Mouse (Mus musculus): ENCODE results near the gene Timm13. TPM values are rescaled to one million over a fixed set of nuclear protein-coding genes. Genes with fewer than 3 reads are reported as not detected.
A peak's percentile ranks its signal among the peaks of the same experiment; 100 is the strongest.

Timm13 gene
- 391 and 501 TPM in 2 replicates for polyA plus RNA-seq (2014; fragmentation: Nextera tagmentation; extraction: Ambion mirVana)

- Histone ChIP-seq H3K9ac (ENCODE audit: low read depth, low read length) (peak within 1 kb of the TSS; percentile 79), H3K27ac (ENCODE audit: low read depth, low read length) (peak within 1 kb of the TSS; percentile 84), H3K27me3 (ENCODE audit: control insufficient read depth, insufficient read depth, low read length) (no peaks in the 10 kb centered on the region), H3K4me2 (replicated peaks; ENCODE audit: low read depth, low read length) (peak within 1 kb of the TSS; percentile 75), H3K4me1 (ENCODE audit: control insufficient read depth, insufficient read depth, low read length) (peaks cover 9% of the 10 kb centered on the region), H3K9me3 (ENCODE audit: control insufficient read depth, low read length) (no peaks in the 10 kb centered on the region), H3K36me3 (ENCODE audit: control insufficient read depth, insufficient read depth, low read length) (peaks cover 49% of the 10 kb centered on the region), H3K4me3 (ENCODE audit: low read length) (peak within 1 kb of the TSS; percentile 83)
- ATAC-seq (ENCODE audit: low FRiP score, low TSS enrichment) = peak; percentile 94
- WGBS = under 1% methylated on average over 72 of the region's 72 CpGs
Measured at GRCm38 (mm10) chr10:80900318-80901247, at the start of gene Timm13. Timm13 (minus strand) TSS chr10:80900969.

GRCm38 (mm10) chr10:80950314-80950713 lies 49.5 kb upstream of the Timm13 start:
- peaks cover 19% of the 10 kb centered on the region for H3K4me1 ChIP-seq (ENCODE audit: control insufficient read depth, insufficient read depth, low read length)
- WGBS = 29% methylated on average over 5 of the region's 5 CpGs

GRCm38 (mm10) chr10:80949081-80949480 lies 48.3 kb upstream of the Timm13 start:
- no peak overlapping the region for H3K4me3 ChIP-seq (ENCODE audit: low read length)
- no peaks in the 10 kb centered on the region for H3K9me3 ChIP-seq (ENCODE audit: control insufficient read depth, low read length)
- no peaks in the 10 kb centered on the region for H3K36me3 ChIP-seq (ENCODE audit: control insufficient read depth, insufficient read depth, low read length)
- H3K27ac ChIP-seq (ENCODE audit: low read depth, low read length) = no peak overlapping the region
- peaks cover 15% of the 10 kb centered on the region; the same call in 1 of the 2 replicates for H3K4me1 ChIP-seq (ENCODE audit: control insufficient read depth, insufficient read depth, low read length)
- H3K27me3 ChIP-seq (ENCODE audit: control insufficient read depth, insufficient read depth, low read length) = no peaks in the 10 kb centered on the region
- WGBS = 64% methylated on average over 3 of the region's 3 CpGs
- no peak for ATAC-seq (ENCODE audit: low FRiP score, low TSS enrichment)
- no peak overlapping the region for H3K9ac ChIP-seq (ENCODE audit: low read depth, low read length)
- no peak overlapping the region for H3K4me2 ChIP-seq (replicated peaks; ENCODE audit: low read depth, low read length)

More at GRCm38 (mm10) chr10:80950314-80950713, 49.5 kb upstream of the Timm13 start:
- no peaks in the 10 kb centered on the region for H3K9me3 ChIP-seq (ENCODE audit: control insufficient read depth, low read length)
- H3K27ac ChIP-seq (ENCODE audit: low read depth, low read length) = no peak overlapping the region
- no peaks in the 10 kb centered on the region for H3K36me3 ChIP-seq (ENCODE audit: control insufficient read depth, insufficient read depth, low read length)
- H3K27me3 ChIP-seq (ENCODE audit: control insufficient read depth, insufficient read depth, low read length) = no peaks in the 10 kb centered on the region
- H3K4me3 ChIP-seq (ENCODE audit: low read length) = no peak overlapping the region
- H3K9ac ChIP-seq (ENCODE audit: low read depth, low read length) = no peak overlapping the region
- no peak overlapping the region for H3K4me2 ChIP-seq (replicated peaks; ENCODE audit: low read depth, low read length)
- ATAC-seq (ENCODE audit: low FRiP score, low TSS enrichment) = no peak

- Histone ChIP-seq H3K4me1 (ENCODE audit: control insufficient read depth, insufficient read depth, low read length) (peaks cover 16% of the 10 kb centered on the region; the same call in 1 of the 2 replicates), H3K27ac (ENCODE audit: low read depth, low read length) (no peak overlapping the region), H3K27me3 (ENCODE audit: control insufficient read depth, insufficient read depth, low read length) (no peaks in the 10 kb centered on the region), H3K36me3 (ENCODE audit: control insufficient read depth, insufficient read depth, low read length) (no peaks in the 10 kb centered on the region), H3K4me3 (ENCODE audit: low read length) (no peak overlapping the region), H3K4me2 (replicated peaks; ENCODE audit: low read depth, low read length) (no peak overlapping the region), H3K9ac (ENCODE audit: low read depth, low read length) (no peak overlapping the region), H3K9me3 (ENCODE audit: control insufficient read depth, low read length) (no peaks in the 10 kb centered on the region)
- 30% methylated on average over 6 of the region's 6 CpGs for WGBS
- ATAC-seq (ENCODE audit: low FRiP score, low TSS enrichment) = no peak; the same call in 1 of the 2 replicates
Measured at GRCm38 (mm10) chr10:80948570-80948969, 47.8 kb upstream of the Timm13 start.

- Histone ChIP-seq H3K27me3 (ENCODE audit: control insufficient read depth, insufficient read depth, low read length) (no peaks in the 10 kb centered on the region), H3K4me1 (ENCODE audit: control insufficient read depth, insufficient read depth, low read length) (peaks cover 24% of the 10 kb centered on the region; the same call in 1 of the 2 replicates), H3K9ac (ENCODE audit: low read depth, low read length) (no peak overlapping the region), H3K9me3 (ENCODE audit: control insufficient read depth, low read length) (no peaks in the 10 kb centered on the region), H3K27ac (ENCODE audit: low read depth, low read length) (no peak overlapping the region), H3K36me3 (ENCODE audit: control insufficient read depth, insufficient read depth, low read length) (no peaks in the 10 kb centered on the region), H3K4me3 (ENCODE audit: low read length) (no peak overlapping the region), H3K4me2 (replicated peaks; ENCODE audit: low read depth, low read length) (no peak overlapping the region)
- 57% methylated on average over 2 of the region's 2 CpGs for WGBS
- ATAC-seq (ENCODE audit: low FRiP score, low TSS enrichment) = no peak
Measured at GRCm38 (mm10) chr10:80947802-80948201, 47.0 kb upstream of the Timm13 start.

- no peaks in the 10 kb centered on the region for H3K36me3 ChIP-seq (ENCODE audit: control insufficient read depth, insufficient read depth, low read length)
- no peaks in the 10 kb centered on the region for H3K9me3 ChIP-seq (ENCODE audit: control insufficient read depth, low read length)
- no peak overlapping the region for H3K9ac ChIP-seq (ENCODE audit: low read depth, low read length)
- H3K27me3 ChIP-seq (ENCODE audit: control insufficient read depth, insufficient read depth, low read length) = no peaks in the 10 kb centered on the region
- WGBS = 65% methylated on average over 14 of the region's 14 CpGs
- H3K4me2 ChIP-seq (replicated peaks; ENCODE audit: low read depth, low read length) = no peak overlapping the region
- H3K27ac ChIP-seq (ENCODE audit: low read depth, low read length) = no peak overlapping the region
- peaks cover 25% of the 10 kb centered on the region; the same call in 1 of the 2 replicates for H3K4me1 ChIP-seq (ENCODE audit: control insufficient read depth, insufficient read depth, low read length)
- H3K4me3 ChIP-seq (ENCODE audit: low read length) = no peak overlapping the region
- no peak for ATAC-seq (ENCODE audit: low FRiP score, low TSS enrichment)
Measured at GRCm38 (mm10) chr10:80946684-80947437, 46.1 kb upstream of the Timm13 start.

GRCm38 (mm10) chr10:80944231-80944630 lies 43.5 kb upstream of the Timm13 start:
- Histone ChIP-seq H3K4me2 (replicated peaks; ENCODE audit: low read depth, low read length) (no peak overlapping the region), H3K36me3 (ENCODE audit: control insufficient read depth, insufficient read depth, low read length) (no peaks in the 10 kb centered on the region), H3K4me3 (ENCODE audit: low read length) (no peak overlapping the region), H3K9ac (ENCODE audit: low read depth, low read length) (no peak overlapping the region), H3K9me3 (ENCODE audit: control insufficient read depth, low read length) (no peaks in the 10 kb centered on the region), H3K27ac (ENCODE audit: low read depth, low read length) (no peak overlapping the region), H3K4me1 (ENCODE audit: control insufficient read depth, insufficient read depth, low read length) (peaks cover 44% of the 10 kb centered on the region), H3K27me3 (ENCODE audit: control insufficient read depth, insufficient read depth, low read length) (no peaks in the 10 kb centered on the region)
- WGBS = 83% methylated on average over 5 of the region's 5 CpGs
- no peak for ATAC-seq (ENCODE audit: low FRiP score, low TSS enrichment)

- Histone ChIP-seq H3K36me3 (ENCODE audit: control insufficient read depth, insufficient read depth, low read length) (no peaks in the 10 kb centered on the region), H3K4me2 (replicated peaks; ENCODE audit: low read depth, low read length) (no peak overlapping the region), H3K4me3 (ENCODE audit: low read length) (no peak overlapping the region), H3K9ac (ENCODE audit: low read depth, low read length) (no peak overlapping the region), H3K9me3 (ENCODE audit: control insufficient read depth, low read length) (no peaks in the 10 kb centered on the region), H3K4me1 (ENCODE audit: control insufficient read depth, insufficient read depth, low read length) (peaks cover 48% of the 10 kb centered on the region), H3K27me3 (ENCODE audit: control insufficient read depth, insufficient read depth, low read length) (no peaks in the 10 kb centered on the region), H3K27ac (ENCODE audit: low read depth, low read length) (no peak overlapping the region)
- ATAC-seq (ENCODE audit: low FRiP score, low TSS enrichment) = no peak
- WGBS = 60% methylated on average over 9 of the region's 9 CpGs
Measured at GRCm38 (mm10) chr10:80943701-80944100, 42.9 kb upstream of the Timm13 start.

Measured in kidney, embryonic 14.5 days (tissue).